Mouse (Mus musculus) frontal cortex, adult (tissue): ENCODE measurements at regions not wholly inside any gene's neighbourhood (a gene's known extent, or its start where the extent isn't known, plus 50 kb on each side); places are given as distances from the start of the nearest gene placed in this dataset.

Source experiments
- ATAC-seq: cut with Nextera tagmentation; 2 replicates; pipeline ENCODE4 v1.9.2; 2017; ENCODE audit warnings: mild to moderate bottlenecking, moderate library complexity, mixed read lengths; ENCODE audit not compliant: low TSS enrichment

- ATAC-seq: peak; percentile 27; the same call in 1 of the 2 replicates
Observed at GRCm38 (mm10) chr13:93564902-93565301, 65.3 kb upstream of the Jmy start.

GRCm38 (mm10) chr13:93564091-93564490, 64.5 kb upstream of the Jmy start:
- ATAC-seq: peak; percentile 73

GRCm38 (mm10) chr13:93560282-93560681, 60.7 kb upstream of the Jmy start:
- ATAC-seq: peak; percentile 42; the same call in 1 of the 2 replicates

GRCm38 (mm10) chr13:93558603-93559002, 59.0 kb upstream of the Jmy start:
- no peak for ATAC-seq

- no peak for ATAC-seq
Observed at GRCm38 (mm10) chr13:93556119-93556518, 56.5 kb upstream of the Jmy start.

GRCm38 (mm10) chr13:93554901-93555300, 55.3 kb upstream of the Jmy start:
- ATAC-seq: no peak

- ATAC-seq: no peak
Observed at GRCm38 (mm10) chr13:93553932-93554331, 54.3 kb upstream of the Jmy start.

- ATAC-seq: no peak
Observed at GRCm38 (mm10) chr13:93553271-93553670, 53.7 kb upstream of the Jmy start.

- 0 out of 2 replicates have a peak, but pooled peaks have one; percentile 55 for ATAC-seq
Observed at GRCm38 (mm10) chr13:93550311-93550710, 50.7 kb upstream of the Jmy start.
